Mouse (Mus musculus) c-Kit-positive CD71-positive TER-119-positive erythroid progenitor cells, embryonic 14.5 days (primary cell): Measurements from ENCODE around the gene Kirrel3.

Source experiments
- DNase-seq: peaks from one replicate; pipeline ENCODE4 v3.0.0-alpha.2; 2013; ENCODE audit warnings: low spot score

Kirrel3 gene

GRCm38 (mm10) chr9:34953420-34953819 lies 467.7 kb downstream of the Kirrel3 start:
- DNase-seq: no peak

- peak; percentile 24 for DNase-seq
Observed at GRCm38 (mm10) chr9:34954212-34954611, 468.5 kb downstream of the Kirrel3 start.

GRCm38 (mm10) chr9:34956512-34956911 lies 470.8 kb downstream of the Kirrel3 start:
- DNase-seq: no peak

DNA sequence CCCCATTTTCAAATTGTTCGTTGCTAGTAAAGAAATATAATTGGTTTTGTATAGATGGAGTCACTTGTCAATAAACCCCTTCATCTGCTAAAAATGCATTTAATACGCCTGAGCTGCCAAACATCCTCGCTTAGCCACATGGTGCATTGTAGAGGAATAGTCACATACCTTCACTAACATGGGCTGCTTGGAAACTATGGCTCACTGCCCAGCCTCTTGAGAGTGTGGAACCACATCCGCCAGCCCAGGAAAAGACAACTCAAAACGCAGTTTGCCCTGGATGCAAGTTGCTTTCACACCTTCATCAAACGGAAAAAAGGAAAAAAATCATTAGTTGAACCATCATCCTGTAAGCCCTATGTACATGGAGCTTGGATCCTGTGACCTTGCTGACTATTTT lies 472.0 kb downstream of the Kirrel3 start:
- DNase-seq: no peak

GRCm38 (mm10) chr9:34958183-34958830 lies 472.6 kb downstream of the Kirrel3 start:
- no peak for DNase-seq

DNA sequence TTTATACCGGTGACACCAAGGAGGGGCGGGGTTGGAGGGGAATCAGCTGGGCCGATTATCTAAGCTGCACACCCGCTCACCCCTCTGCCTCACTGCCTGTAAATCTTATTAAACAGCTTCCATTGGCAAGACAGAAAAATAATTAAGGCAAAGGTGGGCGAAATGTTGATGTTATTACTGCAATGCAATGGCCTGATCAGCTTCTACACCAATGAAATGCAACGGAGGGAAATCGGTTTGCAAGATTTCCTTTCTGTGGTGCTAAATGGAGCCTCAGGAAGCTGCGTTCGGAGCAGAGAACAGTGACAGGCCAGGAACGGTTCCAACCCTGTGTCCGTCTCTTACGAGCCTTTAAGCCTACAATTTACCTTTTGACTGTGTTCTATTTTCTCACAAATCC lies 475.0 kb downstream of the Kirrel3 start:
- no peak for DNase-seq

DNA sequence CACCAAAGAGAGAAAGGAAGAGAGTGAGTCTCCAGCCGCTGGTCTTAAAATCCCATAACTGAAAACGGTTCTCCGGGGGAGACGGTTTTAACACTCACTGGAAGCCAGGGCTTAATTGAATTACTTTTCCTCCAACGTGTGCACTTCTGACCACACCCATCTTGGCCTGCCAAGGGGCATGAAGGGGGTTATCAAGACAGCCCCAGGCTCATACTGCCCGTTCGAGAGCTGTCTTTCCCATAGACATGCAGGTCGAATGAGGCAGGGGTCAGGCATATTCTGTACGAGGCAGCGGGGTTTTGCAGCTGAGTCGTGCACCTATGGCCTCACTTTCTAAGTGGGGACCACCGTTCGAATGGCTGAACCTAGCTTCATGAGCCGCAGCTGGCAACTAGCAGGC lies 475.5 kb downstream of the Kirrel3 start:
- no peak for DNase-seq

GRCm38 (mm10) chr9:34962251-34962650 lies 476.6 kb downstream of the Kirrel3 start:
- no peak for DNase-seq

- DNase-seq: no peak
Observed at GRCm38 (mm10) chr9:34963593-34963992, 477.9 kb downstream of the Kirrel3 start.

DNA sequence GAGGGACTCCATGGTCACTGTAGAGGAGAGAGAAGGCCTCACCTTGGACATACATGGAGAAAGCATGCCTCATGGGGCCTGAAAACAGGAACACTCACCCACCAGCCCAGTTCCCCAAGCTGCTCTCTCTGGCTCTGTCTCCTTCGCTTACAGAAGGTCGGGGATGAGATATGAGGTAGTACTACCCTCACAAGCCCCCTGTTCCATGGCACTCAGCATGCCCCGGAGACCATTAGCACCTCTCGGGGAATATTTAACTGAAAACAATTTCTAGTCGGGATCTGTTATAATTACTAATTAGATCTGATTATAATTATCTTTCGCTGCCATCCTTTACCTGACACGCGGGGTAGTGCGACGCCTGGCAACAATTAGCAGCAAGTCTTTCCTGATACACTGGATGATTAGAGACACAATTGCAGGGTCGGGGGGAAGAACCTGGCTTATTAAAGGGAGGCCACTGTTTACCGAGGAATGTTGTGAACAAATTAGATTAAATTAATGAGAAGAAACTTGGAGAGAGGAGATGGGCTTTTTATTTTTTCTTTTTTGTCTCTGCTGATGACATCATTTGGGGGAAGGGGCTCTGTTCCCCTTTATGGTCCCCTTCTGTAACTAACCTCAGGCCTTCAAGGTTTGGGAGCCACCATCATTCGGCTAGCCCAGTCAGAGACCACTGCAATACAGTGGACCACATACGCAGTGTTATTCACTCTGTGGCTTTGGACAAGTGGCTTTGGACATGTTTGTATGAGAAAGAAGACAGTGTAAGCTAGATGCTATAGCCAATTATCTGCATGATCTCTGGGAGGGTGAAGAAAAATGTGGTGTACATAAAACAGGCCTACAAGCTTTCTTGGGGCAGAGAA lies 478.7 kb downstream of the Kirrel3 start:
- no peak for DNase-seq

- no peak for DNase-seq
Observed at GRCm38 (mm10) chr9:34965041-34965415, 479.3 kb downstream of the Kirrel3 start.

- no peak for DNase-seq
Observed at GRCm38 (mm10) chr9:34967772-34968171, 482.1 kb downstream of the Kirrel3 start.

GRCm38 (mm10) chr9:34969881-34970490 lies 484.3 kb downstream of the Kirrel3 start:
- no peak for DNase-seq

GRCm38 (mm10) chr9:34974326-34974725 lies 488.6 kb downstream of the Kirrel3 start:
- DNase-seq: no peak

DNA sequence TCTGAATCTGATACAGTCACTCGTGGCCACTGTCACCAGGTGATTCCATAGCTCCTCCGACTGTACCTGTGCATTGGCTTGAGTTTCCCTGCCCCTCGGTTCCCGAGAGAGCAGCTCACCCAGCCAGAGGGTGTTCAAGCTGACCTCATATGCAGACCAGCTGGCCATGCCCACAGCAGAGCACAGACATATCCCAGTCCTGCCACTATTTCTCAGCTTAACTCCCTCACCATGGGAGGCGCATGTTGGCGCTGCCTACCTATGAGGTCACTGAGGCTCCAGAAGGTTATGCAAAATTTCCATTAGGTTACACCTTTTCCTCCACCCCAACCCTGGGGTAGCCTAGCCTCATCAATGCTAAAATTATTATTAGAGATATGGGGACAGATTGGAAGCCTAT lies 489.6 kb downstream of the Kirrel3 start:
- DNase-seq: no peak

DNA sequence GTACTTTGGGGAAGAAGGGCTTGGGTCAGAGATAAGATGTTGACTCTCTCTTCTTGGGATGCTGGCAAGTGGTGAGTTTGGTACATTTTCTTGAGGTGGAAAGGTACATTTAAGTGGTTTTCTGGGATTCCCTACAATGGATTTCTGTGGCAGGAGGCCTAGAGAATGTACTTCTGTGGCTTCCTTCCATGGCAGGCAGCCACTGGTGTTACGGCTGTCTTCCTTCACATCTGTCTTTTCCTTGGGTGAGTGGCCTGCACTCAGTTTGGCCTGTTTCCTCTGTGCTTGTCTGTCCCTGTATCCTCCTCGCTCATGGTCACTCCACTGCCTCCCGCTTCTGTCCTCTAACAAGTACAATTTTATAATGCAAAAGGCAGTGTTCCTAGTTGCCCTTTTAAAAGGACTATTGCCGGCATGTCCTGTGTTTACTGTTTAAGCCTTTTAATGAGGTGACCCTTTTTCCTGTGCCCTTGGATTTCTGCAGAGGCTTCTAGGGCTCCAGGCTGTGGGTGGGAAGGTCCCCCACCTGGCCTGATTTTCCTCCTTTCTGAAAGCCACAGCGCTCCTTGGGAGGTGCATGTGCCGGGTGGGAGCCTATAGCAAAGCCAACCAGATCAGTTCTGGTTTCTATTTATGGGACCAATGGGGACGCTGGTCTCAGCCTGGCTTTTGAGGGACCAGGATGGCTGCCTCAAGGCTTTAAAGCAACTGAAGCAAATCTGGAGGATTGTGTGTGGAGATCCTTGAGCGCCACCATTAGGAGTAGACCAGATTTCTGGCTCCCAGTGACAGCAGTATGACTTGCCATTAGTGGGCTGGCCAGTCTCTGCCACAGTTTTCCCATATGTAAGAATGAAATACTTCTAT lies 491.1 kb downstream of the Kirrel3 start:
- DNase-seq: no peak

DNA sequence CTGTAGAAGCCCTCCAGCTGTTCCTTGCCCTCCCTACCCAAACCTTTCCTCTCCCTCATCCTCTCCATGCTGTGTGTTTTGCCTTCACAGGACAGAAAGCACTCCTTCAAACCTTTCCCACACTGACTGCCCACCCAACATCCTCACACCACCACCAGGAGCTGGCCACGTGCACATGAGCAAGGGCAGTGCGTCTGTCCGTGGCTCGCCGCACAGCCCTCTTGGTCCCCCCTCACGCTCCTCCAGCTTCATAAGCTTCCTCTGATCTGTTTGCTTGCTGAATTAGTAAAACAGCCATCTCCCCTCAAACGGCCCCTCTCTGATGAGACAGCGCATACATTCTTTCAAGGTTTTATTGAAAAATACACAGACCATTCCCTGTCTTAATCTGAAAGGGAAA lies 492.0 kb downstream of the Kirrel3 start:
- DNase-seq: no peak

- DNase-seq: no peak
Observed at GRCm38 (mm10) chr9:34978229-34978628, 492.5 kb downstream of the Kirrel3 start.

GRCm38 (mm10) chr9:34980516-34981265 lies 495.0 kb downstream of the Kirrel3 start:
- DNase-seq: no peak

- DNase-seq: peak; percentile 39
Observed at GRCm38 (mm10) chr9:34983513-34984462, 498.1 kb downstream of the Kirrel3 start.
